Mouse (Mus musculus): ENCODE results near the gene Sppl2c. TPM values are rescaled to one million over a fixed set of nuclear protein-coding genes. Genes with fewer than 3 reads are reported as not detected.

Sppl2c gene
- total RNA-seq, 2 experiments from 2014 or later: not detected

- ATAC-seq (replicated peaks; ENCODE audit: low FRiP score, poor library complexity, severe bottlenecking): no peak
Measured at GRCm38 (mm10) chr11:104235881-104236280, 49.8 kb downstream of the Sppl2c start.

- no peak for ATAC-seq (replicated peaks; ENCODE audit: low FRiP score, poor library complexity, severe bottlenecking)
Measured at GRCm38 (mm10) chr11:104237226-104237625, 51.1 kb downstream of the Sppl2c start.

DNA sequence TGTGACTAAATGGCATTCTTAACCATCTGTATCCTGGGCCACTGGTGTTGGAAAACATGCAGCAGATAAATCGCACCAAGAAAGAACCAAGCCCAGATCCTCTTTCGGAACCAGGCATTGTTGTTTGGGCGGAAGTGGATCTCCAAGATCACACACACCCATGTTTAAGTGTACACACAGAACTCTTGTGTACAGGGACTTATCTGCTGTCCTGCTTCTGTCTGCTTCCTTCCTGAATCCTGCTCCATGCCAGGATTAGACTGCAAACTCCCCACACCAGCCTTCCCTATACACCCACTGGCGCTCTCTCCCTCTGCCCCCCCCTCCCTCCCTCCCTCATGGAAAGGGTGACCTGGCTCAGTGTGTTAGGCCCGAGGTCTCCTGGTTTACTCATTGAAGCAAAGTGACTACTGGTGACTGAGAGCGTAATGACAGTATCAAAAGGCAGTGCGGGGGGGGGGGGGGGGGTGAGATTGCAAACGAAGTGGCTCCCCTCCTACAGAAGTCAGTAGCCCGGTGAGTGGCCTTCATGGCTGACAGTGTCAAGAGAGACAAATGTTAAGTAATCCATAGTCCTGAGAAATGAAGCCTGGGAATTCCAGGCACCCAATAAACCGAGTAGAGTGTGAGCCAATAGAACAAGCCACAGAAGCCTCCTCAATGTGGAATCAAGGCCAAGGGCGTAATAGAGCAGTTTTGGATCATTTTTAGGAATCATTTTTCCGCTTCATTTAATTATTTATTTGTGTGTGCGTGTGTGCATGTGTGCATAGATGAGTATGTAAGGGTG lies 52.0 kb downstream of the Sppl2c start:
- ATAC-seq (replicated peaks; ENCODE audit: low FRiP score, poor library complexity, severe bottlenecking): no peak

Other genes starting within 250 kb of the Sppl2c start
- gene Nsf, start 232.3 kb upstream of the Sppl2c start, total RNA-seq (2015; ENCODE audit: low replicate concordance): 26.7 and 42.8 TPM in 2 replicates
- 29.2 and 70.5 TPM in 2 replicates for gene Nsf, start 232.3 kb upstream of the Sppl2c start, total RNA-seq (2017; ENCODE audit: low replicate concordance)
- 24.7 and 25.9 TPM in 2 replicates for gene Arf2, start 219.6 kb upstream of the Sppl2c start, total RNA-seq (2015; ENCODE audit: low replicate concordance)
- 25.6 and 70.3 TPM in 2 replicates for gene Arf2, start 219.6 kb upstream of the Sppl2c start, total RNA-seq (2017; ENCODE audit: low replicate concordance)
- not detected in 2 replicates for gene Crhr1, start 53.5 kb upstream of the Sppl2c start, total RNA-seq (2015; ENCODE audit: low replicate concordance)
- not detected in 2 replicates for gene Crhr1, start 53.5 kb upstream of the Sppl2c start, total RNA-seq (2017; ENCODE audit: low replicate concordance)
- not detected in 2 replicates for gene Mapt, start 45.1 kb downstream of the Sppl2c start, total RNA-seq (2015; ENCODE audit: low replicate concordance)
- gene Mapt, start 45.1 kb downstream of the Sppl2c start, total RNA-seq (2017; ENCODE audit: low replicate concordance): 2.7 TPM in 1 of 2 replicates, not detected in the other

All from erythroid progenitor cell, adult 5-6 weeks (primary cell).